Mouse (Mus musculus) small intestine, adult 2 months (tissue): ENCODE data around the gene Cacna2d3. TPM values are rescaled to one million over a fixed set of nuclear protein-coding genes. Genes with fewer than 3 reads are reported as not detected.

Source experiments
- H3K27ac ChIP-seq: fragments of 200-500 bp; 2 replicates; pipeline ENCODE4 v1.5.1; 2012; ENCODE audit warnings: low read depth, low read length, control low read depth, inconsistent platforms; ENCODE audit not compliant: insufficient read depth
- H3K27me3 ChIP-seq: fragments of 200-500 bp; 2 replicates; pipeline ENCODE4 v1.6.1; 2012; ENCODE audit warnings: mild to moderate bottlenecking, moderate library complexity, low read length, inconsistent platforms; ENCODE audit not compliant: control insufficient read depth, insufficient read depth
- H3K36me3 ChIP-seq: fragments of 200-500 bp; 2 replicates; pipeline ENCODE4 v1.6.1; 2012; ENCODE audit warnings: mild to moderate bottlenecking, low read length, control low read depth, inconsistent platforms; ENCODE audit not compliant: control insufficient read depth, insufficient read depth
- H3K4me1 ChIP-seq: fragments of 200-500 bp; 2 replicates; pipeline ENCODE4 v1.6.1; 2012; ENCODE audit warnings: low read length, inconsistent platforms, mixed read lengths; ENCODE audit not compliant: control insufficient read depth, insufficient read depth, insufficient read length
- H3K4me3 ChIP-seq: fragments of 200-500 bp; 2 replicates; pipeline ENCODE4 v1.5.1; 2012; ENCODE audit warnings: low read depth, mild to moderate bottlenecking, control low read depth, inconsistent platforms, low read length, moderate library complexity
- CTCF ChIP-seq: fragments of 200-500 bp; IDR thresholded peaks from 2 replicates; pipeline ENCODE4 v1.5.1; 2012; ENCODE audit warnings: low read depth, mild to moderate bottlenecking, control low read depth, inconsistent platforms, low read length, moderate library complexity, mixed read lengths; ENCODE audit not compliant: insufficient replicate concordance, insufficient read length; ENCODE audit errors: extremely low read depth
- POLR2A ChIP-seq: fragments of 200-500 bp; IDR thresholded peaks from 2 replicates; pipeline ENCODE4 v1.6.1; 2012; ENCODE audit warnings: low read depth, mild to moderate bottlenecking, control low read depth, inconsistent platforms, low read length, moderate library complexity
- WGBS: fragments of 180-500 bp; shearing (Covaris S2); methylation state at CpG from one replicate; pipeline ENCODE4 v1.1.7; 2018; 5-methylcytosine and 5-hydroxymethylcytosine counted together
- polyA plus RNA-seq: library from polyadenylated mRNA; depleted of rRNA; stranded (reverse); fragments of >200 nt; gene quantifications from 2 replicates; pipeline ENCODE4 v1.2.3, GENCODE M21; 2012

Cacna2d3 gene
- polyA plus RNA-seq, 1 experiment = 0.27 TPM

- H3K4me1 ChIP-seq = no peaks in the 10 kb centered on the region
- no peaks in the 10 kb centered on the region for H3K27me3 ChIP-seq
- no peak overlapping the region for H3K4me3 ChIP-seq
- H3K27ac ChIP-seq = no peak overlapping the region
- no peaks in the 10 kb centered on the region for H3K36me3 ChIP-seq
- TF ChIP-seq CTCF = no peak
- no peak for TF ChIP-seq POLR2A
- WGBS = 33% methylated on average over 2 of the region's 2 CpGs
These were observed 707.0 kb downstream of the Cacna2d3 start for GRCm38 (mm10) chr14:29014680-29015079.

GRCm38 (mm10) chr14:29013161-29013560, 708.5 kb downstream of the Cacna2d3 start:
- no peaks in the 10 kb centered on the region for H3K27me3 ChIP-seq
- no peak overlapping the region for H3K27ac ChIP-seq
- 86% methylated on average over 3 of the region's 3 CpGs for WGBS
- no peak overlapping the region for H3K4me3 ChIP-seq
- no peaks in the 10 kb centered on the region for H3K4me1 ChIP-seq
- TF ChIP-seq POLR2A = no peak
- no peak for TF ChIP-seq CTCF
- H3K36me3 ChIP-seq = no peaks in the 10 kb centered on the region

DNA sequence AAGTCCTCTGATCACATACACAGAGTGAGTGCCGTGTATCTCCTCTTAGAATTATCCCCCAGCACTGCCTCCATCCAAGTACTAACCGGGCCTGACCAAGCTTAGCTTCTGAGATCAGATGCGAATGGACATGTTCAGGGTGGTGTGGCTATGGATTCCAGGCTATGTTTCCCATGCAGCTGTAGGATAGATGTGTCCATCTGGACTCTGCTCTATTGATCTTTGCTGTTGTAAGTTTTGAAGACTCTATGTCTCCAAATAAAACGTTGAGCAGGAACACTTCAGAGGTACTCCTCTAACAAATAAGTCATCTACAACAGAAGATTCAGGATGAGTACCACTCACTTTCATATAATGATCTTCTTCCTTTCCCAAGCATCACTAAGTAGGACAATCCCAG, 712.0 kb downstream of the Cacna2d3 start:
- 78% methylated on average over 4 of the region's 4 CpGs for WGBS
- Histone ChIP-seq H3K27ac (no peak overlapping the region), H3K27me3 (no peaks in the 10 kb centered on the region), H3K4me3 (no peak overlapping the region), H3K4me1 (no peaks in the 10 kb centered on the region), H3K36me3 (no peaks in the 10 kb centered on the region)
- TF ChIP-seq POLR2A (no peak), CTCF (no peak)

DNA sequence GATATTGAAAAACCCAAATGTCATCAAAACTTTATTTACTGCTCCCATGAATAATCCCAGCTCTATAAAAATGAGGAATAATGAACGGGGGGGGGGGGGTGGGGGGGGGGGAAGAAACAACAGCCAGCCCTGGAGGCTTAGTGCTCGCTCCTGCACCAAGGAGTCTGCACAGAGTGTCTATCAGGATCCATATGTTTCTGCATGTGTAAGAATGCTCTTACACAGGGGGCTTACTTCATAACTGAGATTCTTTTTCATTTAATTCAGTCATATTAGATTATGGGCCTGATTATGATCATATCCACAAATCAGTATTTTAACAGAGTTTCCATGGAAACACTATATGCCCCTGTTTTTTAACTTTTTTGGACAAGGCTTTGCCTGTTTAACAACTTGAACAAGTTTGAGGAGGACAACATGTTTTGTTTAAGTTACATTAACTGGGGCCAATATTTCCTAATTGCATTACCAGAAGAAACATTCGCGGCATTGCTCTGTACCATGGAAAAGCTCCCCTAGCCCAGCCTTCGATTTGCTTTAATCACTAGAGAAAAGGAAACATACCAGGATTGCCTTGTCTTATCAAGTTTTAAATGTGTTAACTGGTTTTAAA, 716.3 kb downstream of the Cacna2d3 start:
- no peaks in the 10 kb centered on the region for H3K36me3 ChIP-seq
- H3K27ac ChIP-seq = no peak overlapping the region
- no peaks in the 10 kb centered on the region for H3K4me1 ChIP-seq
- TF ChIP-seq POLR2A (no peak), CTCF (no peak)
- H3K27me3 ChIP-seq = no peaks in the 10 kb centered on the region
- WGBS = 73% methylated on average over 5 of the region's 5 CpGs
- H3K4me3 ChIP-seq = no peak overlapping the region

DNA sequence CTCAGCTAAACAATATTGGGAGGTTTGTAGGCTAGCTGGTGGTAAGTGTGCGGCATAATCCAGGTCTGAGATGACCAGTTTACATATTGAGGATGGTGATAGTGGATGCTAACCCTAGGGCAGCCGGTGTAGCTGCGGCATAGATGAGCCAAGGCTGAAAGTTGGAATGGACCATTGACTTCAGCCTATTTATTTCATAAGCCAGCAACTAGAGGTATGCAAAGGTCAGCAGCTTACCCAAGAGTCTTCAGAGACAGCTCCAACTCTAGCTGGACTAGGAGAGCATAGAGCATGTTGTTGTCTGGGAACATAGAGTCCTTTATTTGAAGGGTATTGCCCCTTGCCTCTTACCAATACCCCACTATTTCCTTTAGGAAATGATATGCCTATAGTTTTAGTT, 725.1 kb downstream of the Cacna2d3 start:
- Histone ChIP-seq H3K27me3 (no peaks in the 10 kb centered on the region), H3K4me3 (no peak overlapping the region), H3K4me1 (no peaks in the 10 kb centered on the region), H3K27ac (no peak overlapping the region), H3K36me3 (no peaks in the 10 kb centered on the region)
- 95% methylated on average over 3 of the region's 3 CpGs for whole genome bisulfite sequencing
- TF ChIP-seq CTCF (no peak), POLR2A (no peak)

GRCm38 (mm10) chr14:28988211-28988900, 733.3 kb downstream of the Cacna2d3 start:
- H3K36me3 ChIP-seq = no peaks in the 10 kb centered on the region
- no peak overlapping the region for H3K27ac ChIP-seq
- no peaks in the 10 kb centered on the region for H3K27me3 ChIP-seq
- H3K4me3 ChIP-seq = no peak overlapping the region
- no peak for TF ChIP-seq POLR2A
- no peak for TF ChIP-seq CTCF
- H3K4me1 ChIP-seq = no peaks in the 10 kb centered on the region
- WGBS = 77% methylated on average over 7 of the region's 7 CpGs

DNA sequence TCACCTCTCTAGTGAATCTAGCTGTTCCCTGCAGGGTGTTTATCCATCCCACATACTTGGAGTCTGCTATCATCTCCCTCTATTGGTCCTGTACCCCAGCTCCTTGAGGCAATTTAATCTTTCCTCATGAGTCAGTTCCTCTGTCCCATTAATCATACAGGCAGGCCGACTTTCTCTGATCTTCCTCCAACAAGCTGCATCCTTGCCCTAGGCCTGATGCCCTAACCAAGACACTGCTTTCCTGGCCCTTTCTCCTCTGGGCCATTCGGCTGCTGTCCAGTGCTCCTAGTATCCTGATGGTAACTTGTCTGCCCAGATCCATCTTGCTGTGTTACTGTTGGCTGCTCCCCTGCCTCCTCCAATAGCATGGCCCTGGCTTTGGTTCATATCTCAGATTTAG, 737.4 kb downstream of the Cacna2d3 start:
- H3K4me3 ChIP-seq = no peak overlapping the region
- WGBS = 75% methylated on average over 2 of the region's 2 CpGs
- no peaks in the 10 kb centered on the region for H3K4me1 ChIP-seq
- H3K36me3 ChIP-seq = no peaks in the 10 kb centered on the region
- TF ChIP-seq POLR2A = no peak
- TF ChIP-seq CTCF = no peak
- no peak overlapping the region for H3K27ac ChIP-seq
- H3K27me3 ChIP-seq = no peaks in the 10 kb centered on the region
